Mouse (Mus musculus) neural tube, embryonic 11.5 days (tissue): ENCODE measurements around the gene Hpca. TPM values are rescaled to one million over a fixed set of nuclear protein-coding genes. Genes with fewer than 3 reads are reported as not detected.

Experiments used
- ATAC-seq: fragments of 200-750 bp; cut with Nextera tagmentation; 2 replicates; pipeline ENCODE4 v1.8.0; 2017; ENCODE audit warnings: moderate number of reproducible peaks, mild to moderate bottlenecking, moderate TSS enrichment, moderate library complexity; ENCODE audit not compliant: insufficient read depth, low FRiP score, low TSS enrichment
- DNase-seq: peaks from one replicate; pipeline ENCODE4 v3.0.0-alpha.2; 2015; ENCODE audit warnings: low spot score
- H3K27ac ChIP-seq: fragments of 300-500 bp; sonication (generic); 2 replicates; pipeline ENCODE4 v1.5.1; 2014; ENCODE audit warnings: low read depth, mild to moderate bottlenecking, low read length
- H3K27me3 ChIP-seq: fragments of 300-500 bp; sonication (generic); 2 replicates; pipeline ENCODE4 v1.6.1; 2014; ENCODE audit warnings: mild to moderate bottlenecking, low read length, mixed read lengths; ENCODE audit not compliant: control insufficient read depth, insufficient read depth
- H3K36me3 ChIP-seq: fragments of 300-500 bp; sonication (generic); 2 replicates; pipeline ENCODE4 v1.6.1; 2014; ENCODE audit warnings: mild to moderate bottlenecking, low read length, moderate library complexity, mixed read lengths; ENCODE audit not compliant: control insufficient read depth, insufficient read depth
- H3K4me1 ChIP-seq: fragments of 300-500 bp; sonication (generic); 2 replicates; pipeline ENCODE4 v1.6.1; 2014; ENCODE audit warnings: low read length, mixed read lengths; ENCODE audit not compliant: control insufficient read depth, insufficient read depth
- H3K4me2 ChIP-seq: fragments of 300-500 bp; sonication (generic); 2 replicates; pipeline ENCODE4 v1.6.1; 2014; ENCODE audit warnings: low read depth, mild to moderate bottlenecking, moderate library complexity
- H3K4me3 ChIP-seq: fragments of 300-500 bp; sonication (generic); 2 replicates; pipeline ENCODE4 v1.5.1; 2014; ENCODE audit warnings: low read depth, low read length
- H3K9ac ChIP-seq: fragments of 300-500 bp; sonication (generic); 2 replicates; pipeline ENCODE4 v1.6.1; 2014; ENCODE audit warnings: mild to moderate bottlenecking, low read length
- H3K9me3 ChIP-seq: fragments of 300-500 bp; sonication (generic); 2 replicates; pipeline ENCODE4 v1.6.1; 2016; ENCODE audit warnings: low read length; ENCODE audit not compliant: control insufficient read depth
- WGBS: fragments of 180-500 bp; shearing (Covaris S2); extraction: QIAGEN DNeasy Blood & Tissue Kit; methylation state at CpG from one replicate; pipeline ENCODE4 v1.1.7; 2014; 5-methylcytosine and 5-hydroxymethylcytosine counted together
- polyA plus RNA-seq: library from polyadenylated mRNA; unstranded; fragments of >200 nt; fragmentation: Nextera tagmentation; extraction: Ambion mirVana; gene quantifications from 2 replicates; pipeline ENCODE4 v1.2.1, GENCODE M21; 2014

Gene Hpca
- polyA plus RNA-seq, 1 experiment from 2014 or later = 8.9 TPM

GRCm38 (mm10) chr4:129129387-129129786 is 7.6 kb upstream of the Hpca start:
- H3K4me2 ChIP-seq = no peak overlapping the region
- DNase-seq = no peak
- no peak overlapping the region for H3K9ac ChIP-seq

GRCm38 (mm10) chr4:129128582-129129338 is 6.9 kb upstream of the Hpca start:
- no peak overlapping the region for H3K4me2 ChIP-seq
- DNase-seq = no peak
- H3K4me1 ChIP-seq = peaks cover 21% of the 10 kb centered on the region

More at GRCm38 (mm10) chr4:129129387-129129786, 7.6 kb upstream of the Hpca start:
- H3K27me3 ChIP-seq = no peaks in the 10 kb centered on the region
- H3K4me3 ChIP-seq = no peak overlapping the region
- no peaks in the 10 kb centered on the region for H3K9me3 ChIP-seq
- no peaks in the 10 kb centered on the region for H3K36me3 ChIP-seq
- peaks cover 21% of the 10 kb centered on the region for H3K4me1 ChIP-seq
- WGBS = 63% methylated on average over 8 of the region's 9 CpGs
- ATAC-seq = no peak
- H3K27ac ChIP-seq = no peak overlapping the region

GRCm38 (mm10) chr4:129125736-129126451 is 4.1 kb upstream of the Hpca start:
- Histone ChIP-seq H3K9me3 (no peaks in the 10 kb centered on the region), H3K27me3 (peaks cover 16% of the 10 kb centered on the region), H3K4me1 (peaks cover 27% of the 10 kb centered on the region), H3K4me2 (peak overlapping the region; percentile 31), H3K27ac (no peak overlapping the region), H3K36me3 (no peaks in the 10 kb centered on the region), H3K9ac (no peak overlapping the region), H3K4me3 (no peak overlapping the region)
- WGBS = 24% methylated on average over 19 of the region's 19 CpGs
- no peak for ATAC-seq
- DNase-seq = peak; percentile 49

More at GRCm38 (mm10) chr4:129128582-129129338, 6.9 kb upstream of the Hpca start:
- Histone ChIP-seq H3K27me3 (no peaks in the 10 kb centered on the region), H3K27ac (no peak overlapping the region), H3K36me3 (no peaks in the 10 kb centered on the region), H3K9ac (no peak overlapping the region), H3K9me3 (no peaks in the 10 kb centered on the region), H3K4me3 (no peak overlapping the region)
- 67% methylated on average over 13 of the region's 13 CpGs for WGBS
- ATAC-seq = no peak

GRCm38 (mm10) chr4:129124652-129125146 is 2.9 kb upstream of the Hpca start:
- Histone ChIP-seq H3K4me2 (0 out of 2 replicates have a peak overlapping the region, but pooled peaks have one; percentile 5), H3K36me3 (no peaks in the 10 kb centered on the region), H3K27me3 (peaks cover 27% of the 10 kb centered on the region), H3K9me3 (no peaks in the 10 kb centered on the region), H3K4me1 (peaks cover 22% of the 10 kb centered on the region), H3K9ac (no peak overlapping the region), H3K27ac (no peak overlapping the region), H3K4me3 (no peak overlapping the region)
- ATAC-seq = 0 out of 2 replicates have a peak, but pooled peaks have one; percentile 17
- DNase-seq = peak; percentile 67
- 6% methylated on average over 13 of the region's 13 CpGs for WGBS

- ATAC-seq = no peak
- DNase-seq = no peak
- no peak overlapping the region for H3K4me2 ChIP-seq
- no peak overlapping the region for H3K4me3 ChIP-seq
- no peak overlapping the region for H3K27ac ChIP-seq
- 41% methylated on average over 8 of the region's 8 CpGs for WGBS
- peaks cover 34% of the 10 kb centered on the region for H3K27me3 ChIP-seq
- no peaks in the 10 kb centered on the region for H3K9me3 ChIP-seq
- no peak overlapping the region for H3K9ac ChIP-seq
- H3K4me1 ChIP-seq = peaks cover 17% of the 10 kb centered on the region
- H3K36me3 ChIP-seq = no peaks in the 10 kb centered on the region
Measured at GRCm38 (mm10) chr4:129122719-129123118, 883 bp upstream of the Hpca start.

GRCm38 (mm10) chr4:129122107-129122506 is 271 bp upstream of the Hpca start:
- DNase-seq (no peak), ATAC-seq (no peak)
- no peaks in the 10 kb centered on the region for H3K9me3 ChIP-seq
- no peak overlapping the region for H3K4me2 ChIP-seq
- WGBS = 47% methylated on average over 9 of the region's 9 CpGs
- no peak overlapping the region for H3K27ac ChIP-seq
- no peak overlapping the region for H3K9ac ChIP-seq
- H3K36me3 ChIP-seq = no peaks in the 10 kb centered on the region
- no peak overlapping the region for H3K4me3 ChIP-seq
- H3K27me3 ChIP-seq = peaks cover 34% of the 10 kb centered on the region
- peaks cover 17% of the 10 kb centered on the region for H3K4me1 ChIP-seq

- H3K4me1 ChIP-seq = peaks cover 15% of the 10 kb centered on the region
- peak overlapping the region; percentile 53 for H3K9ac ChIP-seq
- H3K27me3 ChIP-seq = peaks cover 34% of the 10 kb centered on the region
- no peak overlapping the region for H3K27ac ChIP-seq
- peak; percentile 51; the same call in 1 of the 2 replicates for ATAC-seq
- no peaks in the 10 kb centered on the region for H3K36me3 ChIP-seq
- H3K4me2 ChIP-seq = peak overlapping the region; percentile 87
- no peaks in the 10 kb centered on the region for H3K9me3 ChIP-seq
- peak overlapping the region; percentile 42 for H3K4me3 ChIP-seq
- peak; percentile 78 for DNase-seq
- under 1% methylated on average over 37 of the region's 59 CpGs for WGBS
Measured at GRCm38 (mm10) chr4:129120520-129121445, 1.1 kb downstream of the Hpca start.

GRCm38 (mm10) chr4:129119708-129120107 is 2.1 kb downstream of the Hpca start:
- no peak overlapping the region for H3K4me2 ChIP-seq
- no peak for DNase-seq

More at GRCm38 (mm10) chr4:129119708-129120107, 2.1 kb downstream of the Hpca start:
- Histone ChIP-seq H3K9ac (no peak overlapping the region), H3K4me3 (no peak overlapping the region), H3K36me3 (no peaks in the 10 kb centered on the region), H3K4me1 (peaks cover 11% of the 10 kb centered on the region), H3K9me3 (no peaks in the 10 kb centered on the region), H3K27ac (no peak overlapping the region), H3K27me3 (peaks cover 34% of the 10 kb centered on the region)
- no peak for ATAC-seq
- WGBS = 79% methylated on average over 10 of the region's 10 CpGs
